Mouse (Mus musculus) MEL (cell line): ENCODE results near the gene Scrt2.

Source experiments
- CHD2 ChIP-seq: IDR thresholded peaks from 2 replicates; pipeline ENCODE4 v1.6.1; 2011; ENCODE audit warnings: low read length, improper control_type of control experiment
- MAFK ChIP-seq: IDR thresholded peaks from 2 replicates; pipeline ENCODE4 v1.6.1; 2011; ENCODE audit warnings: low read depth, mild to moderate bottlenecking, low read length, improper control_type of control experiment, borderline replicate concordance
- MAX ChIP-seq: IDR thresholded peaks from 2 replicates; pipeline ENCODE4 v1.6.1; 2011; ENCODE audit warnings: low read length, improper control_type of control experiment
- MYC ChIP-seq: IDR thresholded peaks from 2 replicates; pipeline ENCODE4 v1.6.1; 2011; ENCODE audit warnings: low read depth, mild to moderate bottlenecking, low read length, improper control_type of control experiment, moderate library complexity
- POLR2A ChIP-seq, 2 experiments: IDR thresholded peaks; 2 replicates each; pipeline ENCODE4 v1.6.1; 2011 to 2012; ENCODE audit warnings: low read length in 2 of 2, mild to moderate bottlenecking in 2 of 2, control low read depth in 1 of 2, improper control_type of control experiment in 1 of 2, low read depth in 1 of 2, moderate library complexity in 1 of 2; ENCODE audit not compliant: control insufficient read depth in 1 of 2, insufficient read depth in 1 of 2, poor library complexity in 1 of 2
- TAL1 ChIP-seq: IDR thresholded peaks from 2 replicates; pipeline ENCODE4 v1.6.1; 2012; ENCODE audit warnings: mild to moderate bottlenecking, inconsistent platforms, low read length, moderate library complexity, mixed read lengths

GRCm38 (mm10) chr2:152080685-152081541, at the start of gene Scrt2:
- TF ChIP-seq TAL1 = no peak
- TF ChIP-seq MYC = no peak
- no peak for TF ChIP-seq MAFK
- no peak for TF ChIP-seq POLR2A (IDR thresholded peaks at IDR 0.05; ENCODE audit: control insufficient read depth in 1 of 2, insufficient read depth in 1 of 2, low read depth in 1 of 2, low read length in 2 of 2, poor library complexity in 1 of 2)
- TF ChIP-seq MAX = no peak
- TF ChIP-seq CHD2 = no peak
